8 mouse cellular contexts compared by ENCODE assay signal in the genomic region with DNA sequence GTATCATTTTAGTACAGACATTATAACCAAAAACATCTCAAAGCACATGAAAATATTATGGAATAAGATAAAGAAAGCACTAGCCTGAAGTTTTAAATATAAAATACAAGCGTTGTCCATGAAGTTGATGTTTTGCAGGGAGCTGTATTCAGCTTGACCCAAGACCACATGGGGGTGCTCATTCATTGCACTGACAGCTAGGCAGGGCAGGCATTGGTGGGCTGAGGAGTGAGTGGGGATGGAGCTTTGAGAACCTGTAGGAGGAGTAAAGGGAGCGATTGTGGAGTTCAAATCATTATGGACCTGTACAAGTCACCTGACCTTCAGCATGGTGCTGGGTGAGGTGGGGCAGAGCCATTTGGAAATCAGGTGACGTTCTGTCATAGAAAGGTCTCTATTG. TPM values are rescaled to one million over a fixed set of nuclear protein-coding genes. Genes with fewer than 3 reads are reported as not detected.
DNase-seq lines count a peak whose midpoint lies in the region; ATAC-seq and TF ChIP-seq lines count a peak whose summit lies in the region.

No protein-coding gene starts in this region.

- no peaks in the 10 kb centered on the region for H3K4me1 ChIP-seq in liver, adult 2 months (ENCODE audit: control insufficient read depth, insufficient read depth, low read length)
- H3K4me1 ChIP-seq in forebrain, embryonic 10.5 days, result peaks cover 18% of the 10 kb centered on the region
- H3K4me1 ChIP-seq in hindbrain, postnatal 0 days (ENCODE audit: insufficient read depth, low read length), result no peaks in the 10 kb centered on the region
- peaks cover 18% of the 10 kb centered on the region for H3K4me1 ChIP-seq in midbrain, embryonic 10.5 days
- H3K4me1 ChIP-seq in thymus, adult 2 months (replicated peaks; ENCODE audit: control insufficient read depth, insufficient read depth, low read length), result no peaks in the 10 kb centered on the region

- no peaks in the 10 kb centered on the region for H3K9me3 ChIP-seq in forebrain, embryonic 10.5 days
- no peaks in the 10 kb centered on the region for H3K9me3 ChIP-seq in hindbrain, postnatal 0 days (ENCODE audit: low read length)
- no peaks in the 10 kb centered on the region for H3K9me3 ChIP-seq in midbrain, embryonic 10.5 days (replicated peaks)

- H3K9ac ChIP-seq in liver, adult 2 months (ENCODE audit: low read depth, low read length), result no peak overlapping the region
- H3K9ac ChIP-seq in hindbrain, postnatal 0 days (replicated peaks; ENCODE audit: low read length), result no peak overlapping the region

- DNase-seq in liver, adult 2 months (ENCODE audit: extremely low read depth, low read depth, low spot score), result no peak
- DNase-seq in liver, result no peak
- peak; percentile 37 for DNase-seq in forebrain, embryonic 10.5 days (ENCODE audit: extremely low spot score, low spot score)
- DNase-seq in hindbrain, postnatal 0 days (ENCODE audit: low spot score), result peak; percentile 83
- DNase-seq in midbrain, embryonic 10.5 days (ENCODE audit: low spot score), result peak; percentile 47
- DNase-seq in ovary, adult 18-20 months (ENCODE audit: low spot score), result no peak
- no peak for DNase-seq in gastrocnemius, adult 18-20 months (ENCODE audit: low spot score)
- DNase-seq in thymus, adult 2 months, result no peak

- 0 out of 2 replicates have a peak, but pooled peaks cover 2% of the 10 kb centered on the region for H3K27me3 ChIP-seq in liver, adult 2 months (ENCODE audit: control insufficient read depth, insufficient read depth, low read length)
- peaks cover 16% of the 10 kb centered on the region; the same call in 1 of the 2 replicates for H3K27me3 ChIP-seq in forebrain, embryonic 10.5 days (ENCODE audit: poor library complexity, severe bottlenecking)
- H3K27me3 ChIP-seq in hindbrain, postnatal 0 days (ENCODE audit: insufficient read depth, low read length), result no peaks in the 10 kb centered on the region
- H3K27me3 ChIP-seq in midbrain, embryonic 10.5 days (ENCODE audit: low read depth, poor library complexity, severe bottlenecking), result peaks cover 31% of the 10 kb centered on the region
- H3K27me3 ChIP-seq in thymus, adult 2 months (ENCODE audit: control insufficient read depth, insufficient read depth, low read length), result no peaks in the 10 kb centered on the region

- peak; percentile 11; the same call in 1 of the 2 replicates for TF ChIP-seq CTCF in liver, adult 2 months (IDR thresholded peaks at IDR 0.05; ENCODE audit: low read depth, low read length)
- TF ChIP-seq CTCF in hindbrain, postnatal 0 days (IDR thresholded peaks at IDR 0.05; ENCODE audit: low read depth), result peak; percentile 85
- TF ChIP-seq CTCF in thymus, adult 2 months (IDR thresholded peaks at IDR 0.05; ENCODE audit: borderline replicate concordance, control insufficient read depth, extremely low read depth, insufficient read depth, low read length, poor library complexity), result no peak

- 42% methylated on average over 3 of the region's 3 CpGs for WGBS in liver, adult 2 months
- WGBS in forebrain, embryonic 10.5 days, result 26% methylated on average over 3 of the region's 3 CpGs
- 23% methylated on average over 3 of the region's 3 CpGs for WGBS in hindbrain, postnatal 0 days
- 25% methylated on average over 3 of the region's 3 CpGs for WGBS in midbrain, embryonic 10.5 days
- 47% methylated on average over 3 of the region's 3 CpGs for WGBS in thymus, adult 2 months

- peak; percentile 90 for ATAC-seq in hindbrain, postnatal 0 days

- H3K4me3 ChIP-seq in liver, adult 2 months (ENCODE audit: insufficient read depth, low read depth, low read length), result no peak overlapping the region
- peak overlapping the region; percentile 52 for H3K4me3 ChIP-seq in forebrain, embryonic 10.5 days
- H3K4me3 ChIP-seq in hindbrain, postnatal 0 days (ENCODE audit: low read length), result peak overlapping the region; percentile 32
- peak overlapping the region; percentile 54 for H3K4me3 ChIP-seq in midbrain, embryonic 10.5 days
- H3K4me3 ChIP-seq in thymus, adult 2 months (ENCODE audit: control insufficient read depth, insufficient read depth, low read length), result no peak overlapping the region

- no peaks in the 10 kb centered on the region for H3K79me2 ChIP-seq in liver, adult 2 months (ENCODE audit: control insufficient read depth, insufficient read depth, low read length)

- no peak for TF ChIP-seq POLR2A in liver, adult 2 months (IDR thresholded peaks at IDR 0.05; ENCODE audit: extremely low read depth, insufficient read depth, low read length)
- TF ChIP-seq POLR2A in thymus, adult 2 months (IDR thresholded peaks at IDR 0.05; ENCODE audit: control insufficient read depth, extremely low read depth, insufficient read depth, low read length, poor library complexity), result no peak

- no peaks in the 10 kb centered on the region for H3K36me3 ChIP-seq in liver, adult 2 months (ENCODE audit: control insufficient read depth, insufficient read depth, low read length)
- no peaks in the 10 kb centered on the region for H3K36me3 ChIP-seq in forebrain, embryonic 10.5 days (replicated peaks)
- no peaks in the 10 kb centered on the region for H3K36me3 ChIP-seq in hindbrain, postnatal 0 days (ENCODE audit: insufficient read depth, low read length)
- no peaks in the 10 kb centered on the region for H3K36me3 ChIP-seq in midbrain, embryonic 10.5 days
- H3K36me3 ChIP-seq in thymus, adult 2 months (ENCODE audit: control insufficient read depth, insufficient read depth, low read length), result no peaks in the 10 kb centered on the region

- peak overlapping the region; percentile 68 for H3K4me2 ChIP-seq in hindbrain, postnatal 0 days (ENCODE audit: low read depth, low read length)

- H3K27ac ChIP-seq in liver, adult 2 months (replicated peaks; ENCODE audit: insufficient read depth, low read depth, low read length), result no peak overlapping the region
- H3K27ac ChIP-seq in forebrain, embryonic 10.5 days, result no peak overlapping the region
- H3K27ac ChIP-seq in hindbrain, postnatal 0 days, result no peak overlapping the region
- no peak overlapping the region for H3K27ac ChIP-seq in midbrain, embryonic 10.5 days (replicated peaks)
- H3K27ac ChIP-seq in thymus, adult 2 months (ENCODE audit: control insufficient read depth, insufficient read depth, low read length), result no peak overlapping the region

RNA-seq across cellular contexts. Expression of a gene that starts 14.1 kb away (rescaled TPM):
- 0.09 and 0.13 TPM in 2 replicates for total RNA-seq in liver, adult 2 months (2014; rRNA removed)
- polyA plus RNA-seq in liver, adult 2 months (2012; rRNA removed), result 0.05 and 0.06 TPM in 2 replicates
- polyA plus RNA-seq in forebrain, embryonic 10.5 days (2016; fragmentation: Nextera tagmentation; extraction: Ambion mirVana), result not detected in 2 replicates
- total RNA-seq in hindbrain, postnatal 0 days (2014; rRNA removed), result 36.6 and 38.6 TPM in 2 replicates
- 2.8 TPM in 2 replicates for polyA plus RNA-seq in hindbrain, postnatal 0 days (2015; fragmentation: Nextera tagmentation; extraction: Ambion mirVana)
- not detected in 2 replicates for polyA plus RNA-seq in midbrain, embryonic 10.5 days (2016; fragmentation: Nextera tagmentation; extraction: Ambion mirVana)
- total RNA-seq in gastrocnemius, adult 18-20 months (2021), result under 1 TPM; 0.12 to 0.21 TPM
- polyA plus RNA-seq in thymus, adult 2 months (2012; rRNA removed), result 0.05 TPM in 1 of 2 replicates, not detected in the other

RNA-seq across cellular contexts. Expression of a gene that starts 24.8 kb away (rescaled TPM):
- total RNA-seq in liver, adult 2 months (2014; rRNA removed), result 3.0 and 3.6 TPM in 2 replicates
- polyA plus RNA-seq in liver, adult 2 months (2012; rRNA removed), result 0.52 and 0.98 TPM in 2 replicates
- 15.8 and 16.1 TPM in 2 replicates for polyA plus RNA-seq in forebrain, embryonic 10.5 days (2016; fragmentation: Nextera tagmentation; extraction: Ambion mirVana)
- total RNA-seq in hindbrain, postnatal 0 days (2014; rRNA removed), result 19.3 and 28.0 TPM in 2 replicates
- 13.2 and 14.2 TPM in 2 replicates for polyA plus RNA-seq in hindbrain, postnatal 0 days (2015; fragmentation: Nextera tagmentation; extraction: Ambion mirVana)
- polyA plus RNA-seq in midbrain, embryonic 10.5 days (2016; fragmentation: Nextera tagmentation; extraction: Ambion mirVana), result 13.2 and 14.2 TPM in 2 replicates
- total RNA-seq in gastrocnemius, adult 18-20 months (2021), result 1 to 10 TPM; 6.1 to 8.7 TPM
- 0.55 and 0.84 TPM in 2 replicates for polyA plus RNA-seq in thymus, adult 2 months (2012; rRNA removed)

Comparison
In these comparisons a context has a peak if more than half of its experiments do, and no peak if none do; other contexts are left out.
1. DNase-seq: peak in forebrain, embryonic 10.5 days (single experiment), hindbrain, postnatal 0 days (single experiment) and midbrain, embryonic 10.5 days (single experiment); none in liver, adult 2 months (single experiment), liver (single experiment), ovary, adult 18-20 months (single experiment), gastrocnemius, adult 18-20 months (single experiment) and thymus, adult 2 months (single experiment).
2. H3K4me3 ChIP-seq: peak in forebrain, embryonic 10.5 days (single experiment), hindbrain, postnatal 0 days (single experiment) and midbrain, embryonic 10.5 days (single experiment); none in liver, adult 2 months (single experiment) and thymus, adult 2 months (single experiment).